ENCODE assay signal across 28 mouse cellular contexts in genomic region chr1:74278538-74278937, GRCm38 (mm10). TPM values are rescaled to one million over a fixed set of nuclear protein-coding genes. Genes with fewer than 3 reads are reported as not detected.
DNase-seq lines count a peak whose midpoint lies in the region; ATAC-seq and TF ChIP-seq lines count a peak whose summit lies in the region.
"Had no signal": no experiment of that assay in that cellular context is flagged by ENCODE, and none has a peak within 500 bp of the region (broad histone marks: within the 10 kb centered on the region; RNA-seq: fewer than 3 reads in every experiment).

Gpbar1 (plus strand) TSS chr1:74278550.

- peaks cover 52% of the 10 kb centered on the region for H3K4me1 ChIP-seq in intestine, embryonic 14.5 days (replicated peaks; ENCODE audit: control insufficient read depth, insufficient read depth, low read length)
- H3K4me1 ChIP-seq in intestine, postnatal 0 days (replicated peaks; ENCODE audit: control insufficient read depth, insufficient read depth, low read length): no peaks in the 10 kb centered on the region
- peaks cover 32% of the 10 kb centered on the region for H3K4me1 ChIP-seq in stomach, embryonic 14.5 days (ENCODE audit: control insufficient read depth, insufficient read depth, low read length)
- no peaks in the 10 kb centered on the region for H3K4me1 ChIP-seq in stomach, postnatal 0 days (replicated peaks; ENCODE audit: control insufficient read depth, insufficient read depth)
- peaks cover 56% of the 10 kb centered on the region for H3K4me1 ChIP-seq in embryonic facial prominence, embryonic 10.5 days
- H3K4me1 ChIP-seq in forebrain, embryonic 12.5 days: peaks cover 10% of the 10 kb centered on the region

- no peak for TF ChIP-seq CTCF in intestine, postnatal 0 days (IDR thresholded peaks at IDR 0.05; ENCODE audit: low read depth)
- TF ChIP-seq CTCF in stomach, postnatal 0 days (IDR thresholded peaks at IDR 0.05; ENCODE audit: low read depth): no peak

- no peaks in the 10 kb centered on the region for H3K27me3 ChIP-seq in intestine, embryonic 14.5 days (replicated peaks; ENCODE audit: control insufficient read depth, insufficient read depth, low read length)
- no peaks in the 10 kb centered on the region for H3K27me3 ChIP-seq in intestine, postnatal 0 days (replicated peaks; ENCODE audit: control insufficient read depth, insufficient read depth, low read length)
- no peaks in the 10 kb centered on the region for H3K27me3 ChIP-seq in stomach, embryonic 14.5 days (ENCODE audit: control insufficient read depth, insufficient read depth, low read length)
- H3K27me3 ChIP-seq in stomach, postnatal 0 days (ENCODE audit: control insufficient read depth, insufficient read depth, low read length): no peaks in the 10 kb centered on the region
- H3K27me3 ChIP-seq in embryonic facial prominence, embryonic 10.5 days (replicated peaks; ENCODE audit: low read depth, poor library complexity, severe bottlenecking): no peaks in the 10 kb centered on the region
- H3K27me3 ChIP-seq in myocyte (ENCODE audit: control insufficient read depth, insufficient read depth, insufficient read length): no peaks in the 10 kb centered on the region
- no peaks in the 10 kb centered on the region for H3K27me3 ChIP-seq in forebrain, embryonic 12.5 days
- H3K27me3 ChIP-seq: embryonic facial prominence, embryonic 12.5 days; limb, embryonic 15.5 days; neural tube, embryonic 13.5 days had no signal

- peaks cover 44% of the 10 kb centered on the region for H3K36me3 ChIP-seq in intestine, embryonic 14.5 days (ENCODE audit: control insufficient read depth, insufficient read depth, low read length)
- peaks cover 34% of the 10 kb centered on the region for H3K36me3 ChIP-seq in intestine, postnatal 0 days (ENCODE audit: control insufficient read depth, insufficient read depth)
- peaks cover 45% of the 10 kb centered on the region for H3K36me3 ChIP-seq in stomach, embryonic 14.5 days (ENCODE audit: control insufficient read depth, insufficient read depth, low read length)
- H3K36me3 ChIP-seq in stomach, postnatal 0 days (ENCODE audit: control insufficient read depth, insufficient read depth, low read length): peaks cover 21% of the 10 kb centered on the region
- H3K36me3 ChIP-seq in embryonic facial prominence, embryonic 10.5 days (replicated peaks): peaks cover 50% of the 10 kb centered on the region
- peaks cover 18% of the 10 kb centered on the region for H3K36me3 ChIP-seq in myocyte (ENCODE audit: control insufficient read depth, insufficient read depth)
- peaks cover 47% of the 10 kb centered on the region for H3K36me3 ChIP-seq in forebrain, embryonic 12.5 days (replicated peaks)

- ATAC-seq in intestine, embryonic 14.5 days (replicated peaks; ENCODE audit: low FRiP score, low TSS enrichment, low read depth): no peak
- ATAC-seq in intestine, postnatal 0 days: no peak
- no peak for ATAC-seq in stomach, embryonic 14.5 days (ENCODE audit: insufficient number of reproducible peaks, insufficient read depth, low FRiP score, low read depth)
- no peak for ATAC-seq in stomach, postnatal 0 days (ENCODE audit: low FRiP score, low TSS enrichment)
- no peak for ATAC-seq in forebrain, embryonic 12.5 days (ENCODE audit: low FRiP score)
- ATAC-seq: forebrain, embryonic 16.5 days; hindbrain, embryonic 16.5 days; midbrain, embryonic 16.5 days had no signal

- H3K9ac ChIP-seq in intestine, embryonic 14.5 days (ENCODE audit: low read length): peak within 1 kb of the TSS; percentile 22
- no peak within 1 kb of the TSS for H3K9ac ChIP-seq in intestine, postnatal 0 days (ENCODE audit: low read depth, low read length)
- no peak within 1 kb of the TSS; the same call in 1 of the 2 replicates for H3K9ac ChIP-seq in stomach, embryonic 14.5 days (replicated peaks; ENCODE audit: low read depth, low read length)
- H3K9ac ChIP-seq in stomach, postnatal 0 days (ENCODE audit: low read length): no peak within 1 kb of the TSS
- H3K9ac ChIP-seq in forebrain, embryonic 12.5 days: no peak within 1 kb of the TSS
- H3K9ac ChIP-seq: embryonic facial prominence, embryonic 12.5 days; limb, embryonic 15.5 days; liver, embryonic 15.5 days; lung, embryonic 14.5 days; neural tube, embryonic 13.5 days had no signal

- H3K79me2 ChIP-seq in myocyte (ENCODE audit: control insufficient read depth, insufficient read depth): peaks cover 4% of the 10 kb centered on the region

- no peak within 1 kb of the TSS for H3K27ac ChIP-seq in intestine, embryonic 14.5 days (ENCODE audit: low read depth)
- H3K27ac ChIP-seq in intestine, postnatal 0 days (ENCODE audit: low read depth, low read length): no peak within 1 kb of the TSS
- H3K27ac ChIP-seq in stomach, embryonic 14.5 days (ENCODE audit: low read length): no peak within 1 kb of the TSS
- no peak within 1 kb of the TSS for H3K27ac ChIP-seq in stomach, postnatal 0 days (replicated peaks)
- 0 out of 2 replicates have a peak within 1 kb of the TSS, but pooled peaks have one; percentile 27 for H3K27ac ChIP-seq in embryonic facial prominence, embryonic 10.5 days (replicated peaks)
- no peak within 1 kb of the TSS for H3K27ac ChIP-seq in forebrain, embryonic 12.5 days
- H3K27ac ChIP-seq: embryonic facial prominence, embryonic 12.5 days; forebrain, embryonic 10.5 days; gastrocnemius, adult 2 months; heart, adult 2 months; kidney, postnatal 0 days; limb, embryonic 10.5 days; limb, embryonic 15.5 days; liver, embryonic 15.5 days; neural tube, embryonic 13.5 days had no signal

- H3K4me3 ChIP-seq in intestine, embryonic 14.5 days (ENCODE audit: low read depth, low read length): peak within 1 kb of the TSS; percentile 27
- no peak within 1 kb of the TSS for H3K4me3 ChIP-seq in intestine, postnatal 0 days (ENCODE audit: low read depth, low read length)
- H3K4me3 ChIP-seq in stomach, embryonic 14.5 days (ENCODE audit: low read depth, low read length): no peak within 1 kb of the TSS
- H3K4me3 ChIP-seq in stomach, postnatal 0 days (ENCODE audit: low read depth, low read length): no peak within 1 kb of the TSS
- H3K4me3 ChIP-seq in embryonic facial prominence, embryonic 10.5 days: no peak within 1 kb of the TSS
- no peak within 1 kb of the TSS for H3K4me3 ChIP-seq in myocyte
- no peak within 1 kb of the TSS for H3K4me3 ChIP-seq in forebrain, embryonic 12.5 days (replicated peaks)
- H3K4me3 ChIP-seq: embryonic facial prominence, embryonic 12.5 days; forebrain, embryonic 10.5 days; gastrocnemius, adult 2 months; heart, adult 2 months; limb, embryonic 10.5 days; limb, embryonic 15.5 days; liver, embryonic 15.5 days; neural tube, embryonic 13.5 days had no signal

- TF ChIP-seq EP300 in stomach, postnatal 0 days (optimal IDR thresholded peaks at IDR 0.05): no peak

- no peak for DNase-seq in intestine, embryonic 14.5 days (ENCODE audit: low spot score)
- DNase-seq in stomach, postnatal 0 days (ENCODE audit: low spot score): no peak
- no peak for DNase-seq in embryonic facial prominence, embryonic 10.5 days (ENCODE audit: low spot score)
- no peak for DNase-seq in cerebellum, postnatal 4 days (ENCODE audit: low spot score in 2 of 2)
- DNase-seq: adrenal gland, postnatal 10 days; B cell, adult 2 months; cerebellum, adult 11-12 months; cerebellum, postnatal 14 days; gastrocnemius, adult 2 months; gastrocnemius, postnatal 36 days; heart, adult 2 months; lung, embryonic 14.5 days; lung, postnatal 14 days had no signal

- H3ac ChIP-seq in myocyte (ENCODE audit: control insufficient read depth, insufficient read length): no peak within 1 kb of the TSS

- no peak for TF ChIP-seq POLR2A in myocyte (IDR thresholded peaks at IDR 0.05; ENCODE audit: insufficient read length, low read depth)

- H3K4me2 ChIP-seq in intestine, embryonic 14.5 days (ENCODE audit: low read length): peak within 1 kb of the TSS; percentile 40
- no peak within 1 kb of the TSS for H3K4me2 ChIP-seq in intestine, postnatal 0 days (replicated peaks; ENCODE audit: low read depth)
- peak within 1 kb of the TSS; percentile 17; the same call in 1 of the 2 replicates for H3K4me2 ChIP-seq in stomach, embryonic 14.5 days (replicated peaks; ENCODE audit: low read depth, low read length)
- H3K4me2 ChIP-seq in stomach, postnatal 0 days (replicated peaks; ENCODE audit: low read depth): no peak within 1 kb of the TSS
- no peak within 1 kb of the TSS for H3K4me2 ChIP-seq in myocyte (ENCODE audit: low read depth)
- H3K4me2 ChIP-seq in forebrain, embryonic 12.5 days: no peak within 1 kb of the TSS
- H3K4me2 ChIP-seq: embryonic facial prominence, embryonic 12.5 days; limb, embryonic 15.5 days; liver, embryonic 15.5 days; lung, embryonic 14.5 days; neural tube, embryonic 13.5 days had no signal

- H3K9me3 ChIP-seq in intestine, embryonic 14.5 days (ENCODE audit: control insufficient read depth, low read length): no peaks in the 10 kb centered on the region
- H3K9me3 ChIP-seq in intestine, postnatal 0 days (ENCODE audit: control insufficient read depth): no peaks in the 10 kb centered on the region
- no peaks in the 10 kb centered on the region for H3K9me3 ChIP-seq in stomach, embryonic 14.5 days (ENCODE audit: control insufficient read depth, low read depth, low read length)
- no peaks in the 10 kb centered on the region for H3K9me3 ChIP-seq in stomach, postnatal 0 days (ENCODE audit: control insufficient read depth, low read length)
- H3K9me3 ChIP-seq in embryonic facial prominence, embryonic 10.5 days: no peaks in the 10 kb centered on the region
- H3K9me3 ChIP-seq in forebrain, embryonic 12.5 days: no peaks in the 10 kb centered on the region
- H3K9me3 ChIP-seq: embryonic facial prominence, embryonic 12.5 days; forebrain, embryonic 10.5 days; limb, embryonic 10.5 days; limb, embryonic 15.5 days; liver, embryonic 15.5 days; neural tube, embryonic 13.5 days had no signal

- 88% methylated on average over 10 of the region's 10 CpGs for WGBS in intestine, embryonic 14.5 days
- WGBS in intestine, postnatal 0 days: 89% methylated on average over 10 of the region's 10 CpGs
- WGBS in stomach, embryonic 14.5 days: 87% methylated on average over 10 of the region's 10 CpGs
- 89% methylated on average over 10 of the region's 10 CpGs for WGBS in stomach, postnatal 0 days
- WGBS in embryonic facial prominence, embryonic 10.5 days: 94% methylated on average over 10 of the region's 10 CpGs
- WGBS in forebrain, embryonic 12.5 days: 91% methylated on average over 10 of the region's 10 CpGs

TF ChIP-seq in myocyte, 11 proteins besides CTCF, POLR2A, EP300 and RAD21 (continues in another document):
- TF ChIP-seq POLR2AphosphoS2 (IDR thresholded peaks at IDR 0.05; ENCODE audit: insufficient read length, low read depth): peak; percentile 33

RNA-seq across cellular contexts. Expression of gene Gpbar1, which starts in this region (rescaled TPM):
- 9.1 and 10.7 TPM in 2 replicates for polyA plus RNA-seq in intestine, embryonic 14.5 days (2014; fragmentation: Nextera tagmentation; extraction: Ambion mirVana)
- polyA plus RNA-seq in intestine, postnatal 0 days (2015; fragmentation: Nextera tagmentation; extraction: Ambion mirVana): 0.78 and 0.93 TPM in 2 replicates
- polyA plus RNA-seq in stomach, embryonic 14.5 days (2014; fragmentation: Nextera tagmentation; extraction: Ambion mirVana): 3.5 and 4.1 TPM in 2 replicates
- polyA plus RNA-seq in stomach, postnatal 0 days (2015; fragmentation: Nextera tagmentation; extraction: Ambion mirVana): 0.51 and 0.63 TPM in 2 replicates
- 0.41 and 0.70 TPM in 2 replicates for polyA plus RNA-seq in embryonic facial prominence, embryonic 10.5 days (2016; fragmentation: Nextera tagmentation; extraction: Ambion mirVana)
- polyA plus RNA-seq in myocyte (2012; fragmentation: generic; extraction: Trizol): 0.14 TPM
- polyA plus RNA-seq in forebrain, embryonic 12.5 days (2016; fragmentation: Nextera tagmentation; extraction: Ambion mirVana): 0.18 and 0.29 TPM in 2 replicates
- polyA plus RNA-seq: embryonic facial prominence, embryonic 12.5 days; hindbrain, embryonic 11.5 days; hindbrain, embryonic 16.5 days; neural tube, embryonic 13.5 days had no signal

Comparison
In these comparisons a context has a peak if more than half of its experiments do, and no peak if none do; other contexts are left out.
1. H3K4me2 ChIP-seq: peak in intestine, embryonic 14.5 days (single experiment) and stomach, embryonic 14.5 days (single experiment); none in intestine, postnatal 0 days (single experiment), stomach, postnatal 0 days (single experiment), myocyte (single experiment) and forebrain, embryonic 12.5 days (single experiment).